ENCODE assay signal across 23 mouse cellular contexts in genomic region chr4:57282179-57282578, GRCm38 (mm10). TPM values are rescaled to one million over a fixed set of nuclear protein-coding genes. Genes with fewer than 3 reads are reported as not detected.
DNase-seq lines count a peak whose midpoint lies in the region; ATAC-seq and TF ChIP-seq lines count a peak whose summit lies in the region.
"Had no signal": no experiment of that assay in that cellular context is flagged by ENCODE, and none has a peak within 500 bp of the region (broad histone marks: within the 10 kb centered on the region; RNA-seq: fewer than 3 reads in every experiment).

No protein-coding gene starts in this region.

- H3K9ac ChIP-seq in liver, postnatal 0 days (replicated peaks), result no peak overlapping the region
- no peak overlapping the region for H3K9ac ChIP-seq in liver, embryonic 12.5 days
- H3K9ac ChIP-seq in intestine, embryonic 14.5 days (ENCODE audit: low read length), result no peak overlapping the region
- H3K9ac ChIP-seq in stomach, embryonic 16.5 days (ENCODE audit: low read length), result no peak overlapping the region
- H3K9ac ChIP-seq: embryonic facial prominence, embryonic 15.5 days; heart, embryonic 15.5 days; hindbrain, embryonic 14.5 days; liver, embryonic 13.5 days; lung, embryonic 15.5 days; neural tube, embryonic 13.5 days had no signal

- peak; percentile 30 for DNase-seq in kidney, adult 2 months
- no peak for DNase-seq in kidney, adult 11 months
- peak; percentile 35 for DNase-seq in liver, postnatal 0 days
- no peak for DNase-seq in intestine, embryonic 14.5 days (ENCODE audit: low spot score)
- DNase-seq in left cerebral cortex, adult 2 months (ENCODE audit: extremely low spot score in 1 of 2, low spot score in 2 of 2), result no peak
- DNase-seq: adrenal gland, postnatal 14 days; cerebellum, adult 8-10 months; cerebellum, postnatal 36 days; heart, postnatal 4 days; liver, embryonic 13.5 days; right cerebral cortex, postnatal 4 days had no signal

- H3K4me1 ChIP-seq in kidney, adult 2 months (ENCODE audit: control insufficient read depth, insufficient read depth, low read length), result peaks cover 23% of the 10 kb centered on the region
- H3K4me1 ChIP-seq in liver, postnatal 0 days (ENCODE audit: insufficient read depth), result peaks cover 12% of the 10 kb centered on the region
- 0 out of 2 replicates have a peak, but pooled peaks cover 4% of the 10 kb centered on the region for H3K4me1 ChIP-seq in liver, embryonic 12.5 days
- peaks cover 14% of the 10 kb centered on the region for H3K4me1 ChIP-seq in intestine, embryonic 14.5 days (replicated peaks; ENCODE audit: control insufficient read depth, insufficient read depth, low read length)
- H3K4me1 ChIP-seq in stomach, embryonic 16.5 days (ENCODE audit: control insufficient read depth, insufficient read depth, low read length), result peaks cover 25% of the 10 kb centered on the region
- H3K4me1 ChIP-seq: liver, embryonic 13.5 days; midbrain, embryonic 10.5 days; neural tube, embryonic 13.5 days had no signal

- no peaks in the 10 kb centered on the region for H3K36me3 ChIP-seq in kidney, adult 2 months (ENCODE audit: control insufficient read depth, insufficient read depth, low read length)
- no peaks in the 10 kb centered on the region for H3K36me3 ChIP-seq in liver, postnatal 0 days (replicated peaks; ENCODE audit: insufficient read depth, low read length)
- no peaks in the 10 kb centered on the region for H3K36me3 ChIP-seq in liver, embryonic 12.5 days
- H3K36me3 ChIP-seq in intestine, embryonic 14.5 days (ENCODE audit: control insufficient read depth, insufficient read depth, low read length), result no peaks in the 10 kb centered on the region
- no peaks in the 10 kb centered on the region for H3K36me3 ChIP-seq in stomach, embryonic 16.5 days (ENCODE audit: control insufficient read depth, insufficient read depth, low read length)
- H3K36me3 ChIP-seq: embryonic facial prominence, embryonic 15.5 days; heart, embryonic 15.5 days; liver, embryonic 13.5 days; lung, embryonic 15.5 days; midbrain, embryonic 10.5 days; neural tube, embryonic 13.5 days had no signal

- TF ChIP-seq POLR2A in kidney, adult 2 months (IDR thresholded peaks at IDR 0.05; ENCODE audit: low read depth, low read length), result no peak

- TF ChIP-seq CTCF in kidney, adult 2 months (conservative IDR thresholded peaks at IDR 0.05; ENCODE audit: insufficient read depth, insufficient read length, low read depth, low read length), result no peak
- no peak for TF ChIP-seq CTCF in liver, postnatal 0 days (IDR thresholded peaks at IDR 0.05; ENCODE audit: low read depth)
- no peak for TF ChIP-seq CTCF in left cerebral cortex, adult 2 months (IDR thresholded peaks at IDR 0.05)

- intact Hi-C loops in left cerebral cortex, adult 2 months (cut with DNase I), result no loop called here

- no peaks in the 10 kb centered on the region for H3K9me3 ChIP-seq in liver, postnatal 0 days (ENCODE audit: low read length)
- H3K9me3 ChIP-seq in liver, embryonic 12.5 days (replicated peaks), result no peaks in the 10 kb centered on the region
- no peaks in the 10 kb centered on the region for H3K9me3 ChIP-seq in intestine, embryonic 14.5 days (ENCODE audit: control insufficient read depth, low read length)
- no peaks in the 10 kb centered on the region for H3K9me3 ChIP-seq in stomach, embryonic 16.5 days (replicated peaks; ENCODE audit: control insufficient read depth, low read length)
- H3K9me3 ChIP-seq: embryonic facial prominence, embryonic 15.5 days; heart, embryonic 15.5 days; liver, embryonic 13.5 days; lung, embryonic 15.5 days; midbrain, embryonic 10.5 days; neural tube, embryonic 13.5 days had no signal

- H3K4me2 ChIP-seq in liver, postnatal 0 days (ENCODE audit: low read depth, low read length), result no peak overlapping the region; the same call in 1 of the 2 replicates
- H3K4me2 ChIP-seq in liver, embryonic 12.5 days, result no peak overlapping the region
- peak overlapping the region; percentile 5; the same call in 1 of the 2 replicates for H3K4me2 ChIP-seq in intestine, embryonic 14.5 days (ENCODE audit: low read length)
- H3K4me2 ChIP-seq in stomach, embryonic 16.5 days (ENCODE audit: low read depth, low read length), result no peak overlapping the region
- H3K4me2 ChIP-seq: embryonic facial prominence, embryonic 15.5 days; heart, embryonic 15.5 days; hindbrain, embryonic 14.5 days; liver, embryonic 13.5 days; lung, embryonic 15.5 days; neural tube, embryonic 13.5 days had no signal

- H3K4me3 ChIP-seq in kidney, adult 2 months (ENCODE audit: insufficient read depth, low read depth, low read length), result no peak overlapping the region
- no peak overlapping the region for H3K4me3 ChIP-seq in liver, postnatal 0 days (ENCODE audit: low read depth, low read length)
- no peak overlapping the region for H3K4me3 ChIP-seq in liver, embryonic 12.5 days
- no peak overlapping the region for H3K4me3 ChIP-seq in intestine, embryonic 14.5 days (ENCODE audit: low read depth, low read length)
- no peak overlapping the region for H3K4me3 ChIP-seq in stomach, embryonic 16.5 days (replicated peaks; ENCODE audit: low read length)
- no peak overlapping the region for H3K4me3 ChIP-seq in left cerebral cortex, adult 2 months
- H3K4me3 ChIP-seq: embryonic facial prominence, embryonic 15.5 days; heart, embryonic 15.5 days; liver, embryonic 13.5 days; lung, embryonic 15.5 days; midbrain, embryonic 10.5 days; myocyte; neural tube, embryonic 13.5 days had no signal

- 37% methylated on average over 5 of the region's 5 CpGs for WGBS in kidney, adult 2 months
- 48% methylated on average over 5 of the region's 5 CpGs for WGBS in liver, postnatal 0 days (ENCODE audit: insufficient replicate concordance)
- 57% methylated on average over 5 of the region's 5 CpGs for WGBS in liver, embryonic 12.5 days (ENCODE audit: insufficient replicate concordance)
- WGBS in intestine, embryonic 14.5 days, result 74% methylated on average over 5 of the region's 5 CpGs
- WGBS in stomach, embryonic 16.5 days, result 46% methylated on average over 5 of the region's 5 CpGs

- no peak for TF ChIP-seq EP300 in liver, postnatal 0 days (IDR thresholded peaks at IDR 0.05; ENCODE audit: low read depth)

- peak; percentile 90 for ATAC-seq in liver, postnatal 0 days
- ATAC-seq in liver, embryonic 12.5 days, result no peak
- ATAC-seq in intestine, embryonic 14.5 days (replicated peaks; ENCODE audit: low FRiP score, low TSS enrichment, low read depth), result peak; percentile 77
- peak; percentile 72; the same call in 1 of the 2 replicates for ATAC-seq in stomach, embryonic 16.5 days (ENCODE audit: insufficient read depth, low FRiP score)
- ATAC-seq: forebrain, embryonic 14.5 days; inflammation-experienced regulatory T-cells, adult 6 months; midbrain, embryonic 16.5 days had no signal

- no peaks in the 10 kb centered on the region for H3K27me3 ChIP-seq in kidney, adult 2 months (replicated peaks; ENCODE audit: control insufficient read depth, insufficient read depth, low read length)
- no peaks in the 10 kb centered on the region for H3K27me3 ChIP-seq in liver, postnatal 0 days (ENCODE audit: insufficient read depth, low read length)
- no peaks in the 10 kb centered on the region for H3K27me3 ChIP-seq in liver, embryonic 12.5 days (replicated peaks)
- H3K27me3 ChIP-seq in intestine, embryonic 14.5 days (replicated peaks; ENCODE audit: control insufficient read depth, insufficient read depth, low read length), result no peaks in the 10 kb centered on the region
- no peaks in the 10 kb centered on the region for H3K27me3 ChIP-seq in stomach, embryonic 16.5 days (ENCODE audit: control insufficient read depth, insufficient read depth, low read length)
- H3K27me3 ChIP-seq: embryonic facial prominence, embryonic 15.5 days; heart, embryonic 15.5 days; liver, embryonic 13.5 days; neural tube, embryonic 13.5 days had no signal

- H3K27ac ChIP-seq in kidney, adult 2 months (ENCODE audit: insufficient read depth, low read depth, low read length), result no peak overlapping the region
- H3K27ac ChIP-seq in liver, postnatal 0 days (ENCODE audit: low read depth), result peak overlapping the region; percentile 80
- H3K27ac ChIP-seq in liver, embryonic 12.5 days, result no peak overlapping the region
- H3K27ac ChIP-seq in intestine, embryonic 14.5 days (ENCODE audit: low read depth), result peak overlapping the region; percentile 62
- peak overlapping the region; percentile 78 for H3K27ac ChIP-seq in stomach, embryonic 16.5 days (ENCODE audit: low read length)
- H3K27ac ChIP-seq in left cerebral cortex, adult 2 months, result no peak overlapping the region
- H3K27ac ChIP-seq: embryonic facial prominence, embryonic 15.5 days; heart, embryonic 15.5 days; hindbrain, embryonic 14.5 days; liver, embryonic 13.5 days; lung, embryonic 15.5 days; midbrain, embryonic 10.5 days; neural tube, embryonic 13.5 days had no signal

RNA-seq across cellular contexts. Expression of gene Ptpn3, which starts 19.5 kb away (rescaled TPM):
- 17.7 and 18.1 TPM in 2 replicates for polyA plus RNA-seq in kidney, adult 2 months (2012; rRNA removed)
- polyA plus RNA-seq in liver, postnatal 0 days (2015; fragmentation: Nextera tagmentation; extraction: Ambion mirVana), result 2.5 and 3.0 TPM in 2 replicates
- polyA plus RNA-seq in liver, embryonic 12.5 days (2016; fragmentation: Nextera tagmentation; extraction: Ambion mirVana), result 0.32 and 0.37 TPM in 2 replicates
- 7.4 and 9.7 TPM in 2 replicates for polyA plus RNA-seq in intestine, embryonic 14.5 days (2014; fragmentation: Nextera tagmentation; extraction: Ambion mirVana)
- polyA plus RNA-seq in stomach, embryonic 16.5 days (2015; fragmentation: Nextera tagmentation; extraction: Ambion mirVana), result 7.1 and 7.7 TPM in 2 replicates
- 10 to 100 TPM; 68.4 to 77.7 TPM for total RNA-seq in left cerebral cortex, adult 2 months (2021)

Comparison
In these comparisons a context has a peak if more than half of its experiments do, and no peak if none do; other contexts are left out.
1. DNase-seq: peak in kidney, adult 2 months (single experiment) and liver, postnatal 0 days (single experiment); none in kidney, adult 11 months (single experiment), intestine, embryonic 14.5 days (single experiment) and left cerebral cortex, adult 2 months (0 of 2).
2. H3K27ac ChIP-seq: peak in liver, postnatal 0 days (single experiment), intestine, embryonic 14.5 days (single experiment) and stomach, embryonic 16.5 days (single experiment); none in kidney, adult 2 months (single experiment), liver, embryonic 12.5 days (single experiment) and left cerebral cortex, adult 2 months (single experiment).